Mouse (Mus musculus) liver, embryonic 11.5 days (tissue): ENCODE data around the gene Dlg2. TPM values are rescaled to one million over a fixed set of nuclear protein-coding genes. Genes with fewer than 3 reads are reported as not detected.

Source experiments
- ATAC-seq: fragments of 200-750 bp; cut with Nextera tagmentation; replicated peaks from 2 replicates; pipeline ENCODE4 v1.8.0; 2017; ENCODE audit warnings: moderate number of reproducible peaks, mild to moderate bottlenecking, moderate TSS enrichment, moderate library complexity; ENCODE audit not compliant: low FRiP score
- DNase-seq: peaks from one replicate; pipeline ENCODE4 v3.0.0-alpha.2; 2017; ENCODE audit warnings: low spot score
- H3K27ac ChIP-seq: fragments of 300-500 bp; sonication (generic); 2 replicates; pipeline ENCODE4 v1.5.1; 2014; ENCODE audit warnings: mild to moderate bottlenecking, low read depth, low read length, control low read depth
- H3K27me3 ChIP-seq: fragments of 300-500 bp; sonication (generic); replicated peaks from 2 replicates; pipeline ENCODE4 v1.6.1; 2014; ENCODE audit warnings: low read length, mixed read lengths; ENCODE audit not compliant: control insufficient read depth, insufficient read depth
- H3K36me3 ChIP-seq: fragments of 300-500 bp; sonication (generic); 2 replicates; pipeline ENCODE4 v1.6.1; 2014; ENCODE audit warnings: mild to moderate bottlenecking, low read length, moderate library complexity, mixed read lengths; ENCODE audit not compliant: control insufficient read depth, insufficient read depth
- H3K4me1 ChIP-seq: fragments of 300-500 bp; sonication (generic); replicated peaks from 2 replicates; pipeline ENCODE4 v1.6.1; 2014; ENCODE audit warnings: low read length, mixed read lengths; ENCODE audit not compliant: control insufficient read depth, insufficient read depth
- H3K4me2 ChIP-seq: fragments of 300-500 bp; sonication (generic); 2 replicates; pipeline ENCODE4 v1.6.1; 2014; ENCODE audit warnings: mild to moderate bottlenecking, control low read depth, moderate library complexity
- H3K4me3 ChIP-seq: fragments of 300-500 bp; sonication (generic); 2 replicates; pipeline ENCODE4 v1.5.1; 2014; ENCODE audit warnings: low read depth, low read length, control low read depth
- H3K9ac ChIP-seq: fragments of 300-500 bp; sonication (generic); 2 replicates; pipeline ENCODE4 v1.6.1; 2014; ENCODE audit warnings: low read depth, low read length, control low read depth
- H3K9me3 ChIP-seq: fragments of 300-500 bp; sonication (generic); 2 replicates; pipeline ENCODE4 v1.6.1; 2016; ENCODE audit warnings: low read length, inconsistent platforms, mixed read lengths; ENCODE audit not compliant: control insufficient read depth
- WGBS: fragments of 180-500 bp; shearing (Covaris S2); extraction: QIAGEN DNeasy Blood & Tissue Kit; methylation state at CpG from one replicate; pipeline ENCODE4 v1.1.7; 2014; 5-methylcytosine and 5-hydroxymethylcytosine counted together
- polyA plus RNA-seq: library from polyadenylated mRNA; unstranded; fragments of >200 nt; fragmentation: Nextera tagmentation; extraction: Ambion mirVana; gene quantifications from 2 replicates; pipeline ENCODE4 v1.2.1, GENCODE M21; 2014

Dlg2 gene
- polyA plus RNA-seq, 1 experiment from 2014 or later: 0.96 TPM

DNA sequence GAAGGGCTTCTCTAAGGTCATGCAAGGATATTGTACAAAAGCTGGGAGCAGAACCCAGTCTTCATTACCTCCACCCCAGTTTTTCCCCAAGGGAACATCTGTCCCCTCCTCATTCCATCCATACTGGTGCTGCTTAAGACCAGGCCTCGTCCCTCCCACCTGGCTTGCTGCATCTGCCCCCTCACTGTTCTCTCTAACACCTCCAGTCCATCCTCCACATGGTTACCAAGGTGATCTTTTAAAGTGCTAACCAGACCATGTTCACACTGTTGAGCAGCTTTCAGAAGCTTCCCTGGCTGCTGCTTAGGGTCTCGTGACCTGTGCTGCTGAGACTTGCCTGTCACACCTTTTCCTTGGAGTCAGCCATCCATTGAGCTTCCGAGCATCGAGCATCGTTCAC lies 1734.2 kb downstream of the Dlg2 start:
- whole genome bisulfite sequencing: 79% methylated on average over 5 of the region's 5 CpGs
- DNase-seq (no peak), ATAC-seq (no peak)
- H3K9ac ChIP-seq: no peak overlapping the region
- no peaks in the 10 kb centered on the region for H3K4me1 ChIP-seq
- H3K36me3 ChIP-seq: no peaks in the 10 kb centered on the region
- H3K4me3 ChIP-seq: no peak overlapping the region
- no peaks in the 10 kb centered on the region for H3K9me3 ChIP-seq
- H3K27ac ChIP-seq: no peak overlapping the region
- no peak overlapping the region for H3K4me2 ChIP-seq
- H3K27me3 ChIP-seq: no peaks in the 10 kb centered on the region

- H3K27me3 ChIP-seq: no peaks in the 10 kb centered on the region
- no peaks in the 10 kb centered on the region for H3K36me3 ChIP-seq
- no peaks in the 10 kb centered on the region for H3K9me3 ChIP-seq
- WGBS: 79% methylated on average over 5 of the region's 5 CpGs
- no peak overlapping the region for H3K4me2 ChIP-seq
- no peak for ATAC-seq
- H3K9ac ChIP-seq: no peak overlapping the region
- DNase-seq: no peak
- H3K4me1 ChIP-seq: no peaks in the 10 kb centered on the region
- no peak overlapping the region for H3K4me3 ChIP-seq
- H3K27ac ChIP-seq: no peak overlapping the region
Observed at GRCm38 (mm10) chr7:92213751-92214150, 1737.3 kb downstream of the Dlg2 start.

DNA sequence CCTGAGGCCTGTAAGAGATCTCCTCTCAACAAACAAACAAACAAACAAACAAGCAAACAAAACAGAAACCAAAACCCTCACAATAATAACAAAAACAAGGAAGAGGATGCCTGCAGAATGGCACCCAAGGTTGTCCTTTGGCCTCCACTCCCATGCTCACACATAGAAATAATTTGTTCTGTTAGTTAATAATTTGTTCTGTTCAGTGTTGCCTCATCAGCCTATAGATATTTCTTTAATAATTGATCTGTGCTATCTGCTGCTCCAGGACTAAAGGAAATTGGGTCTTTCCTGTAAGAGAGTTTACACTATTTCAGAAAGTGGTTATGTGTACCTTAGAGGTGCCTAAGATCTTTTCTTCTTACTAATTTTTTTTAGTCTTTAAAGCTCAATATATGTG lies 1741.7 kb downstream of the Dlg2 start:
- DNase-seq (no peak), ATAC-seq (no peak)
- H3K36me3 ChIP-seq: no peaks in the 10 kb centered on the region
- no peaks in the 10 kb centered on the region for H3K27me3 ChIP-seq
- H3K4me1 ChIP-seq: no peaks in the 10 kb centered on the region
- no peak overlapping the region for H3K9ac ChIP-seq
- H3K4me3 ChIP-seq: no peak overlapping the region
- H3K27ac ChIP-seq: no peak overlapping the region
- no peak overlapping the region for H3K4me2 ChIP-seq
- no peaks in the 10 kb centered on the region for H3K9me3 ChIP-seq

GRCm38 (mm10) chr7:92220619-92221018 lies 1744.1 kb downstream of the Dlg2 start:
- Histone ChIP-seq H3K4me2 (no peak overlapping the region), H3K4me1 (no peaks in the 10 kb centered on the region), H3K4me3 (no peak overlapping the region), H3K9ac (no peak overlapping the region), H3K27ac (no peak overlapping the region), H3K36me3 (no peaks in the 10 kb centered on the region), H3K27me3 (no peaks in the 10 kb centered on the region), H3K9me3 (no peaks in the 10 kb centered on the region)
- ATAC-seq (no peak), DNase-seq (no peak)

- no peak for ATAC-seq
- WGBS: 80% methylated on average over 11 of the region's 11 CpGs
Observed at GRCm38 (mm10) chr7:92234476-92235202, 1758.2 kb downstream of the Dlg2 start.

DNA sequence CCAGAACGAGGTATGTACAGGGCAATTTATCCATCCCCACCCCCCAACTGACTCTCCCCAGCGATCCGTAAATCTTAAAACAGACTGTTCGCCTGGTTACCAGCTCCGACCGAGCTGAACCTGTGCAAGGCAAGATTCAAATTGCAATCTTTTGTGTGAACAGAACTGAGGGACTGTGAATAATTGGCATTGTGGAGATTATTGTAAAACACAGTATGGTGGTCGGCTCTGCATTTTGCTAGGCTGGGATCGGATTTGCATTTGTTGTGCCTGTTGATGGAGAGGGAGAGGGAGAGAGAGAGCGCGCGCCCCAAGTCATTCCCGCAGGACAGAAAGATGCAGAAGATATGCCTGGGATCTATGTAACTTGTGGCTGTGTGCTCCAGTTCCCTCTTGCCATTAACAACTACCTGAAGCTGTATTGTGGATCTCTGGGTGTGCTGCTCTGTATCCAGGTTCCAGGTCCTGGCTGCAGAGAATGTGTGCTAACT lies 1759.1 kb downstream of the Dlg2 start:
- H3K9ac ChIP-seq: no peak overlapping the region
- no peak for DNase-seq
- H3K36me3 ChIP-seq: no peaks in the 10 kb centered on the region
- 72% methylated on average over 12 of the region's 12 CpGs for WGBS
- H3K4me2 ChIP-seq: no peak overlapping the region
- no peak for ATAC-seq
- H3K27ac ChIP-seq: no peak overlapping the region
- H3K4me3 ChIP-seq: no peak overlapping the region
- H3K27me3 ChIP-seq: no peaks in the 10 kb centered on the region
- no peaks in the 10 kb centered on the region for H3K4me1 ChIP-seq
- H3K9me3 ChIP-seq: no peaks in the 10 kb centered on the region

More at GRCm38 (mm10) chr7:92234476-92235202, 1758.2 kb downstream of the Dlg2 start:
- H3K9me3 ChIP-seq: no peaks in the 10 kb centered on the region
- no peak for DNase-seq
- no peak overlapping the region for H3K4me2 ChIP-seq
- no peak overlapping the region for H3K9ac ChIP-seq
- no peaks in the 10 kb centered on the region for H3K36me3 ChIP-seq
- H3K4me3 ChIP-seq: no peak overlapping the region
- no peaks in the 10 kb centered on the region for H3K4me1 ChIP-seq
- H3K27ac ChIP-seq: no peak overlapping the region
- H3K27me3 ChIP-seq: no peaks in the 10 kb centered on the region

- Histone ChIP-seq H3K4me3 (no peak overlapping the region), H3K27ac (no peak overlapping the region), H3K36me3 (no peaks in the 10 kb centered on the region), H3K4me2 (no peak overlapping the region), H3K9ac (no peak overlapping the region), H3K27me3 (no peaks in the 10 kb centered on the region), H3K4me1 (no peaks in the 10 kb centered on the region), H3K9me3 (no peaks in the 10 kb centered on the region)
- WGBS: 70% methylated on average over 2 of the region's 2 CpGs
- no peak for DNase-seq
- no peak for ATAC-seq
Observed at GRCm38 (mm10) chr7:92240908-92241307, 1764.4 kb downstream of the Dlg2 start.

DNA sequence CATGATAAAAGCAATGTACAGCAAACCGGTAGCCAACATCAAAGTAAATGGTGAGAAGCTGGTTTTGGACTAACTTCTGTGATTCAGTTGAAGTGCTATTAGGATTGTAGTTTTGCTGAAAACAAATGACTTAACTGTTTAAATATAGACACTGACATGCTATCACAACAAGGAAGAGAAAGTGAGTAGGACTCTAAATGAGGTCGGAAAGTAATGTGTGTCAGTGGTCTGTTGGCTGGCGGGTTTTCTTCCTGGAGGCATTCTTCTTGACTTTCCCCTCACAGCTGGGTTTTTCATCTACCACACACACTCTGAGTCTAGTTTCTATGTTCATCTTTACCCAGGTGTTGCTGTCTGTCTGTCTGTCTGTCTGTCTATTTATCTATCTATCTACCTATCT lies 1771.1 kb downstream of the Dlg2 start:
- H3K4me3 ChIP-seq: no peak overlapping the region
- no peaks in the 10 kb centered on the region for H3K27me3 ChIP-seq
- no peak for ATAC-seq
- no peaks in the 10 kb centered on the region for H3K4me1 ChIP-seq
- H3K27ac ChIP-seq: no peak overlapping the region
- no peak overlapping the region for H3K9ac ChIP-seq
- no peaks in the 10 kb centered on the region for H3K9me3 ChIP-seq
- H3K4me2 ChIP-seq: no peak overlapping the region
- WGBS: 88% methylated on average over 3 of the region's 3 CpGs
- no peaks in the 10 kb centered on the region for H3K36me3 ChIP-seq
- no peak for DNase-seq

DNA sequence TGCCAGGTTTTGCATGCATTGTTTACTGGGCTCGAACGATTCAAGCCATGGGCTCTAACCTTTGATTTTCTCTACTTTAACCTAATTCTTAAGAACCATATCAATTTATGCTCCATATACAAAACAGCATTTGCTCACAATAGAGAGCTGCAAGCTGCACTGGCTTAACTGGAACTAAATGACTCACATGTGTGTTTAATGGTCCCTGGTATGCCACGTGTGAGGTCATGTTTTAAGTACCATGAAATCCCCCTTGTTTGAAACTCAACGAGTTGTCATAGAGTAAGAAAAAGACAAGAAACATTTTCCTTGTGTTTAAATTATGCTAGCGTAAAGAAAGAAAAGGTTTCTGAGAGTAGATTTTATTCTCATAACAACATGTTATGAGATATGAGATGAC lies 1772.1 kb downstream of the Dlg2 start:
- no peak for DNase-seq
- Histone ChIP-seq H3K9me3 (no peaks in the 10 kb centered on the region), H3K27ac (no peak overlapping the region), H3K36me3 (no peaks in the 10 kb centered on the region), H3K9ac (no peak overlapping the region), H3K27me3 (no peaks in the 10 kb centered on the region), H3K4me1 (no peaks in the 10 kb centered on the region), H3K4me2 (no peak overlapping the region), H3K4me3 (no peak overlapping the region)
- WGBS: 75% methylated on average over 5 of the region's 5 CpGs
- no peak for ATAC-seq
